Mouse (Mus musculus): ENCODE data around the gene Cdkn1a.

The Cdkn1a gene

GRCm38 (mm10) chr17:29117006-29117648 is 26.4 kb downstream of the Cdkn1a start:
- DNase-seq (ENCODE audit: low spot score in 2 of 2), result peak in 1 of 2 experiments; percentile 0

GRCm38 (mm10) chr17:29118057-29118456 is 27.3 kb downstream of the Cdkn1a start:
- peak in 1 of 2 experiments; percentile 0 for DNase-seq (ENCODE audit: low spot score in 2 of 2)

- peak in 1 of 2 experiments; percentile 1 for DNase-seq (ENCODE audit: low spot score in 2 of 2)
Measured at GRCm38 (mm10) chr17:29120666-29121065, 29.9 kb downstream of the Cdkn1a start.

- DNase-seq (ENCODE audit: low spot score in 2 of 2), result no peak
Measured at GRCm38 (mm10) chr17:29122817-29123216, 32.0 kb downstream of the Cdkn1a start.

GRCm38 (mm10) chr17:29123578-29124174 is 32.9 kb downstream of the Cdkn1a start:
- DNase-seq (ENCODE audit: low spot score in 2 of 2), result no peak

GRCm38 (mm10) chr17:29126561-29126960 is 35.8 kb downstream of the Cdkn1a start:
- DNase-seq (ENCODE audit: low spot score in 2 of 2), result no peak

GRCm38 (mm10) chr17:29129341-29129740 is 38.6 kb downstream of the Cdkn1a start:
- no peak for DNase-seq (ENCODE audit: low spot score in 2 of 2)

GRCm38 (mm10) chr17:29135066-29135465 is 44.3 kb downstream of the Cdkn1a start:
- no peak for DNase-seq (ENCODE audit: low spot score in 2 of 2)

GRCm38 (mm10) chr17:29136236-29136635 is 45.5 kb downstream of the Cdkn1a start:
- no peak for DNase-seq (ENCODE audit: low spot score in 2 of 2)

GRCm38 (mm10) chr17:29137906-29138305 is 47.1 kb downstream of the Cdkn1a start:
- no peak for DNase-seq (ENCODE audit: low spot score in 2 of 2)

GRCm38 (mm10) chr17:29141577-29141976 is 50.8 kb downstream of the Cdkn1a start:
- DNase-seq (ENCODE audit: low spot score in 2 of 2), result no peak

GRCm38 (mm10) chr17:29143266-29143665 is 52.5 kb downstream of the Cdkn1a start:
- DNase-seq (ENCODE audit: low spot score in 2 of 2), result no peak

- DNase-seq (ENCODE audit: low spot score in 2 of 2), result no peak
Measured at GRCm38 (mm10) chr17:29145101-29145500, 54.3 kb downstream of the Cdkn1a start.

- DNase-seq (ENCODE audit: low spot score in 2 of 2), result no peak
Measured at GRCm38 (mm10) chr17:29147273-29147672, 56.5 kb downstream of the Cdkn1a start.

GRCm38 (mm10) chr17:29147773-29148172 is 57.0 kb downstream of the Cdkn1a start:
- no peak for DNase-seq (ENCODE audit: low spot score in 2 of 2)

- no peak for DNase-seq (ENCODE audit: low spot score in 2 of 2)
Measured at GRCm38 (mm10) chr17:29149766-29150165, 59.0 kb downstream of the Cdkn1a start.

Measured in left cerebral cortex, adult 9 months (tissue).